Mouse (Mus musculus) lung, postnatal 14 days (tissue): ENCODE results near the gene Kcnk1.

Experiments
- DNase-seq: peaks from one replicate; pipeline ENCODE4 v3.0.0; 2021

Gene Kcnk1

GRCm38 (mm10) chr8:125996980-125997379, 2.0 kb downstream of the Kcnk1 start:
- no peak for DNase-seq

GRCm38 (mm10) chr8:125997550-125997949, 2.6 kb downstream of the Kcnk1 start:
- no peak for DNase-seq

GRCm38 (mm10) chr8:125999842-126000395, 4.9 kb downstream of the Kcnk1 start:
- no peak for DNase-seq

GRCm38 (mm10) chr8:126003546-126003945, 8.6 kb downstream of the Kcnk1 start:
- no peak for DNase-seq

- no peak for DNase-seq
These were observed 10.0 kb downstream of the Kcnk1 start for GRCm38 (mm10) chr8:126004953-126005352.

- no peak for DNase-seq
These were observed 11.5 kb downstream of the Kcnk1 start for GRCm38 (mm10) chr8:126006310-126006990.

GRCm38 (mm10) chr8:126007538-126008330, 12.8 kb downstream of the Kcnk1 start:
- DNase-seq = no peak

- no peak for DNase-seq
These were observed 14.0 kb downstream of the Kcnk1 start for GRCm38 (mm10) chr8:126008945-126009344.

- no peak for DNase-seq
These were observed 15.9 kb downstream of the Kcnk1 start for GRCm38 (mm10) chr8:126010900-126011299.

- no peak for DNase-seq
These were observed 17.4 kb downstream of the Kcnk1 start for GRCm38 (mm10) chr8:126012334-126012733.

- DNase-seq = no peak
These were observed 18.7 kb downstream of the Kcnk1 start for GRCm38 (mm10) chr8:126013646-126014045.

- no peak for DNase-seq
These were observed 27.0 kb downstream of the Kcnk1 start for GRCm38 (mm10) chr8:126021932-126022331.

GRCm38 (mm10) chr8:126023706-126024305, 28.8 kb downstream of the Kcnk1 start:
- no peak for DNase-seq

- no peak for DNase-seq
These were observed 29.9 kb downstream of the Kcnk1 start for GRCm38 (mm10) chr8:126024891-126025290.

GRCm38 (mm10) chr8:126026121-126026520, 31.2 kb downstream of the Kcnk1 start:
- no peak for DNase-seq

- DNase-seq = peak; percentile 18
These were observed 31.6 kb downstream of the Kcnk1 start for GRCm38 (mm10) chr8:126026584-126026983.

GRCm38 (mm10) chr8:126027486-126027885, 32.5 kb downstream of the Kcnk1 start:
- no peak for DNase-seq

- no peak for DNase-seq
These were observed 34.0 kb downstream of the Kcnk1 start for GRCm38 (mm10) chr8:126028941-126029340.

- DNase-seq = no peak
These were observed 37.8 kb downstream of the Kcnk1 start for GRCm38 (mm10) chr8:126032776-126033175.

- no peak for DNase-seq
These were observed 40.1 kb downstream of the Kcnk1 start for GRCm38 (mm10) chr8:126035046-126035445.

GRCm38 (mm10) chr8:126036340-126036739, 41.4 kb downstream of the Kcnk1 start:
- no peak for DNase-seq

- DNase-seq = no peak
These were observed 50.8 kb downstream of the Kcnk1 start for GRCm38 (mm10) chr8:126045751-126046150.

- no peak for DNase-seq
These were observed 58.9 kb downstream of the Kcnk1 start for GRCm38 (mm10) chr8:126053911-126054310.

GRCm38 (mm10) chr8:126058876-126059275, 63.9 kb downstream of the Kcnk1 start:
- DNase-seq = no peak
